ENCODE assay signal across 8 mouse cellular contexts in the genomic region with DNA sequence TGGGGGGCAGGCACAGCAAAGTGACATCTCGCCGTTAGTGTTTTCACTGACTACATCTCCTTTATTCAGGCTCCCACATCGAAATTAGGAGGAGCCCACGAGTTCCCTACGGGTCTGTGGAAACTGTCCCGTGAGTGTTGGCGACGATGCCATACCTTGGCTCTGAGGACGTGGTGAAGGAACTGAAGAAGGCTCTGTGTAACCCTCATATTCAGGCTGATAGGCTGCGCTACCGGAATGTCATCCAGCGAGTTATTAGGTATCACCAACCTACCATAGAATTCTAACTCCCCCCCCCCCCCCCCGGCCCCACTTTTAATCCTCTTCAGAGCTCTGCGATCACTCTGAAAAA. TPM values are rescaled to one million over a fixed set of nuclear protein-coding genes. Genes with fewer than 3 reads are reported as not detected.
DNase-seq lines count a peak whose midpoint lies in the region; ATAC-seq and TF ChIP-seq lines count a peak whose summit lies in the region.

No protein-coding gene starts in this region.

- 3% methylated on average over 14 of the region's 14 CpGs for WGBS in embryonic facial prominence, embryonic 13.5 days
- WGBS in intestine, postnatal 0 days = 3% methylated on average over 14 of the region's 14 CpGs
- WGBS in neural tube, embryonic 13.5 days = 3% methylated on average over 13 of the region's 14 CpGs

- peak overlapping the region; percentile 77 for H3K4me3 ChIP-seq in left cerebral cortex, adult 2 months
- H3K4me3 ChIP-seq in embryonic facial prominence, embryonic 13.5 days = peak overlapping the region; percentile 78
- H3K4me3 ChIP-seq in intestine, postnatal 0 days (ENCODE audit: low read depth, low read length) = peak overlapping the region; percentile 64
- H3K4me3 ChIP-seq in neural tube, embryonic 13.5 days = peak overlapping the region; percentile 85

- no peaks in the 10 kb centered on the region for H3K27me3 ChIP-seq in embryonic facial prominence, embryonic 13.5 days
- no peaks in the 10 kb centered on the region for H3K27me3 ChIP-seq in intestine, postnatal 0 days (replicated peaks; ENCODE audit: control insufficient read depth, insufficient read depth, low read length)
- H3K27me3 ChIP-seq in neural tube, embryonic 13.5 days = no peaks in the 10 kb centered on the region

- intact Hi-C loops in left cerebral cortex, adult 2 months (cut with DNase I) = loop anchor here (1.0 to 5.0 kb wide), 4 partner anchors 18 to 158 kb away; a partner anchor contains a TSS
- intact Hi-C loops in left cerebral cortex, postnatal 25 days (cut with DNase I) = loop anchor here (1.0 kb wide), 2 partner anchors 18 to 78 kb away; a partner anchor contains a TSS

- ATAC-seq in embryonic facial prominence, embryonic 13.5 days (ENCODE audit: insufficient number of reproducible peaks, insufficient read depth, low FRiP score, low TSS enrichment, low read depth) = peak; percentile 53; the same call in 1 of the 2 replicates
- peak; percentile 59 for ATAC-seq in intestine, postnatal 0 days
- peak; percentile 79 for ATAC-seq in neural tube, embryonic 13.5 days (ENCODE audit: low read depth)

- no peak for DNase-seq in left cerebral cortex, adult 2 months (ENCODE audit: extremely low spot score in 1 of 2, low spot score in 2 of 2)
- no peak for DNase-seq in left cerebral cortex, adult 8-10 months (ENCODE audit: low spot score in 2 of 2)
- DNase-seq in ovary, postnatal 36 days (ENCODE audit: low spot score) = no peak
- no peak for DNase-seq in left cerebral cortex, postnatal 25 days (ENCODE audit: low spot score in 2 of 2)
- DNase-seq in kidney, adult 18-20 months = no peak

- H3K9ac ChIP-seq in embryonic facial prominence, embryonic 13.5 days = peak overlapping the region; percentile 91
- H3K9ac ChIP-seq in intestine, postnatal 0 days (ENCODE audit: low read depth, low read length) = peak overlapping the region; percentile 88
- H3K9ac ChIP-seq in neural tube, embryonic 13.5 days = peak overlapping the region; percentile 88

- H3K4me1 ChIP-seq in embryonic facial prominence, embryonic 13.5 days = peaks cover 9% of the 10 kb centered on the region
- no peaks in the 10 kb centered on the region for H3K4me1 ChIP-seq in intestine, postnatal 0 days (replicated peaks; ENCODE audit: control insufficient read depth, insufficient read depth, low read length)
- H3K4me1 ChIP-seq in neural tube, embryonic 13.5 days (replicated peaks) = peaks cover 20% of the 10 kb centered on the region

- H3K36me3 ChIP-seq in embryonic facial prominence, embryonic 13.5 days = peaks cover 34% of the 10 kb centered on the region
- peaks cover 3% of the 10 kb centered on the region for H3K36me3 ChIP-seq in intestine, postnatal 0 days (ENCODE audit: control insufficient read depth, insufficient read depth)
- peaks cover 30% of the 10 kb centered on the region for H3K36me3 ChIP-seq in neural tube, embryonic 13.5 days

- no peak for TF ChIP-seq CTCF in left cerebral cortex, adult 2 months (IDR thresholded peaks at IDR 0.05)
- TF ChIP-seq CTCF in intestine, postnatal 0 days (IDR thresholded peaks at IDR 0.05; ENCODE audit: low read depth) = no peak

- H3K4me2 ChIP-seq in embryonic facial prominence, embryonic 13.5 days = peak overlapping the region; percentile 74
- peak overlapping the region; percentile 78 for H3K4me2 ChIP-seq in intestine, postnatal 0 days (replicated peaks; ENCODE audit: low read depth)
- peak overlapping the region; percentile 85 for H3K4me2 ChIP-seq in neural tube, embryonic 13.5 days

- no peaks in the 10 kb centered on the region for H3K9me3 ChIP-seq in embryonic facial prominence, embryonic 13.5 days
- H3K9me3 ChIP-seq in intestine, postnatal 0 days (ENCODE audit: control insufficient read depth) = no peaks in the 10 kb centered on the region
- H3K9me3 ChIP-seq in neural tube, embryonic 13.5 days = no peaks in the 10 kb centered on the region

- peak overlapping the region; percentile 88 for H3K27ac ChIP-seq in left cerebral cortex, adult 2 months
- H3K27ac ChIP-seq in embryonic facial prominence, embryonic 13.5 days = peak overlapping the region; percentile 88
- peak overlapping the region; percentile 92 for H3K27ac ChIP-seq in intestine, postnatal 0 days (ENCODE audit: low read depth, low read length)
- H3K27ac ChIP-seq in neural tube, embryonic 13.5 days (replicated peaks) = peak overlapping the region; percentile 91

RNA-seq across cellular contexts. Expression of a gene that starts 0.4 kb away (rescaled TPM):
- under 1 TPM; 0.27 to 0.87 TPM for total RNA-seq in left cerebral cortex, adult 2 months (2021)
- total RNA-seq in left cerebral cortex, adult 8-10 months (2022) = under 1 TPM; 0.19 to 0.27 (median 0.26) TPM
- 0.24 and 0.91 TPM in 2 replicates for polyA plus RNA-seq in embryonic facial prominence, embryonic 13.5 days (2015; fragmentation: Nextera tagmentation; extraction: Ambion mirVana)
- polyA plus RNA-seq in intestine, postnatal 0 days (2015; fragmentation: Nextera tagmentation; extraction: Ambion mirVana) = 0.18 TPM in 1 of 2 replicates, not detected in the other
- 0.21 and 0.54 TPM in 2 replicates for polyA plus RNA-seq in neural tube, embryonic 13.5 days (2015; fragmentation: Nextera tagmentation; extraction: Ambion mirVana)
- under 1 TPM; 0.16 to 0.32 TPM for total RNA-seq in left cerebral cortex, postnatal 25 days (2021)

RNA-seq across cellular contexts. Expression of a gene that starts 0.5 kb away (rescaled TPM):
- 10 to 100 TPM; 14.8 to 15.8 TPM for total RNA-seq in left cerebral cortex, adult 2 months (2021)
- total RNA-seq in left cerebral cortex, adult 8-10 months (2022) = 10 to 100 TPM; 12.1 to 19.1 (median 14.4) TPM
- 19.6 and 22.2 TPM in 2 replicates for polyA plus RNA-seq in embryonic facial prominence, embryonic 13.5 days (2015; fragmentation: Nextera tagmentation; extraction: Ambion mirVana)
- 12.6 and 12.9 TPM in 2 replicates for polyA plus RNA-seq in intestine, postnatal 0 days (2015; fragmentation: Nextera tagmentation; extraction: Ambion mirVana)
- polyA plus RNA-seq in neural tube, embryonic 13.5 days (2015; fragmentation: Nextera tagmentation; extraction: Ambion mirVana) = 23.3 and 23.9 TPM in 2 replicates
- total RNA-seq in left cerebral cortex, postnatal 25 days (2021) = 10 to 100 TPM; 14.1 to 16.1 TPM

RNA-seq across cellular contexts. Expression of a gene that starts 0.5 kb away (rescaled TPM):
- total RNA-seq in left cerebral cortex, adult 2 months (2021) = 1 to 10 TPM; 7.7 to 8.2 TPM
- total RNA-seq in left cerebral cortex, adult 8-10 months (2022) = 1 to 10 TPM; 7.8 to 9.7 (median 9.0) TPM
- 30.9 and 32.9 TPM in 2 replicates for polyA plus RNA-seq in embryonic facial prominence, embryonic 13.5 days (2015; fragmentation: Nextera tagmentation; extraction: Ambion mirVana)
- 10.2 and 13.3 TPM in 2 replicates for polyA plus RNA-seq in intestine, postnatal 0 days (2015; fragmentation: Nextera tagmentation; extraction: Ambion mirVana)
- 17.2 and 24.6 TPM in 2 replicates for polyA plus RNA-seq in neural tube, embryonic 13.5 days (2015; fragmentation: Nextera tagmentation; extraction: Ambion mirVana)
- 1 to 10 TPM; 5.9 to 7.7 TPM for total RNA-seq in left cerebral cortex, postnatal 25 days (2021)

RNA-seq across cellular contexts. Expression of a gene that starts 18.4 kb away (rescaled TPM):
- total RNA-seq in left cerebral cortex, adult 2 months (2021) = 100 to 1,000 TPM; 124 to 128 TPM
- total RNA-seq in left cerebral cortex, adult 8-10 months (2022) = 100 to 1,000 TPM; 113 to 141 (median 125) TPM
- polyA plus RNA-seq in embryonic facial prominence, embryonic 13.5 days (2015; fragmentation: Nextera tagmentation; extraction: Ambion mirVana) = 11.6 and 13.8 TPM in 2 replicates
- polyA plus RNA-seq in intestine, postnatal 0 days (2015; fragmentation: Nextera tagmentation; extraction: Ambion mirVana) = 6.6 and 7.1 TPM in 2 replicates
- polyA plus RNA-seq in neural tube, embryonic 13.5 days (2015; fragmentation: Nextera tagmentation; extraction: Ambion mirVana) = 10.6 and 11.7 TPM in 2 replicates
- 100 to 1,000 TPM; 110 to 113 TPM for total RNA-seq in left cerebral cortex, postnatal 25 days (2021)

RNA-seq across cellular contexts. Expression of a gene that starts 22.6 kb away (rescaled TPM):
- total RNA-seq in left cerebral cortex, adult 2 months (2021) = 1 to 10 TPM; 1.3 to 1.8 TPM
- total RNA-seq in left cerebral cortex, adult 8-10 months (2022) = 1 to 10 TPM in 1 of 4 experiments, under 1 TPM in 2, not detected in 1; 0.67 to 1.3 (median 0.76) TPM
- polyA plus RNA-seq in embryonic facial prominence, embryonic 13.5 days (2015; fragmentation: Nextera tagmentation; extraction: Ambion mirVana) = 0.37 and 0.56 TPM in 2 replicates
- polyA plus RNA-seq in intestine, postnatal 0 days (2015; fragmentation: Nextera tagmentation; extraction: Ambion mirVana) = 27.1 and 31.6 TPM in 2 replicates
- polyA plus RNA-seq in neural tube, embryonic 13.5 days (2015; fragmentation: Nextera tagmentation; extraction: Ambion mirVana) = 0.50 and 0.79 TPM in 2 replicates
- under 1 TPM; 0.78 TPM for total RNA-seq in left cerebral cortex, postnatal 25 days (2021)
